Mouse (Mus musculus): Measurements from ENCODE around the gene Fam198a. TPM values are rescaled to one million over a fixed set of nuclear protein-coding genes. Genes with fewer than 3 reads are reported as not detected.

Fam198a gene
- polyA plus RNA-seq (2015; fragmentation: Nextera tagmentation; extraction: Ambion mirVana): 2.2 and 2.5 TPM in 2 replicates

DNA sequence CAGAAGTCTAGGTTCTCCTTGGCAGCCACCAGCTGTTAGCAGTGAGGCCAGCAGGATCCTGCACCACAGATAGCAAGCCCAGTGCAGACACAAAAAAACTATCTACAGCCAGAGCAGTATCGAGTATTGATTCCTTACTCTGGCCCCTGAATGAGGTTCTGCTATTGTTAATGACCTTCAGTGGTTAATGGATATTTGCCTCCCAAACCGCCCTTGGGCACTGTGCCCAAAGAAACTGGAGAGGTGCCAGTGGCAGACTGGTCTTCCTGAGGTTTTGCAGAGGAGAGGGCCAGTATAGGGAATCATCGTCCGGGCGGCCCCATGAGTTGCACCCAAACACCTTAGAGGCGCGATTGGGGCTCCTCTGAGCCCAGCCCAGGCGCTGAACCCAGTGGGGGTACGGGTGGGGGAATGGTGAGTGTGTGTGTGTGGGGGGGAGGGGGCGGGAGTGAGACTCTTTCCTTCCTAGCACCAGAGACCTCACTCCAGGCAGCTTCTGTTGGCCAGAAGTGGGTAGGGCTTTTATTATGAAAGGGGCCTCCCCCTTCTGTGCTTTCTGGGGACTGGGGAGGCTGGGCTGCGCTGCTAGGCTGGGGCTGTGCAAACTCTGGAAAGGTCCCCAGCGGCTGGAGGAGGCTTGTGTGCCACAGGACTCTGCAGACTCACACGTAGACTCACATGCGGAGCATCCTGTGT, at the start of gene Fam198a:
Fam198a (plus strand) TSS at position 571 of the 696 bp plus-strand sequence.
- WGBS: 2% methylated on average over 14 of the region's 14 CpGs
- Histone ChIP-seq H3K4me1 (peaks cover 25% of the 10 kb centered on the region), H3K27ac (peak within 1 kb of the TSS; percentile 85), H3K4me3 (peak within 1 kb of the TSS; percentile 38), H3K4me2 (peak within 1 kb of the TSS; percentile 72), H3K36me3 (no peaks in the 10 kb centered on the region), H3K9ac (peak within 1 kb of the TSS; percentile 47), H3K27me3 (no peaks in the 10 kb centered on the region), H3K9me3 (no peaks in the 10 kb centered on the region)
- ATAC-seq (ENCODE audit: borderline replicate concordance, extremely low read depth, low FRiP score, low TSS enrichment): peak; percentile 93

DNA sequence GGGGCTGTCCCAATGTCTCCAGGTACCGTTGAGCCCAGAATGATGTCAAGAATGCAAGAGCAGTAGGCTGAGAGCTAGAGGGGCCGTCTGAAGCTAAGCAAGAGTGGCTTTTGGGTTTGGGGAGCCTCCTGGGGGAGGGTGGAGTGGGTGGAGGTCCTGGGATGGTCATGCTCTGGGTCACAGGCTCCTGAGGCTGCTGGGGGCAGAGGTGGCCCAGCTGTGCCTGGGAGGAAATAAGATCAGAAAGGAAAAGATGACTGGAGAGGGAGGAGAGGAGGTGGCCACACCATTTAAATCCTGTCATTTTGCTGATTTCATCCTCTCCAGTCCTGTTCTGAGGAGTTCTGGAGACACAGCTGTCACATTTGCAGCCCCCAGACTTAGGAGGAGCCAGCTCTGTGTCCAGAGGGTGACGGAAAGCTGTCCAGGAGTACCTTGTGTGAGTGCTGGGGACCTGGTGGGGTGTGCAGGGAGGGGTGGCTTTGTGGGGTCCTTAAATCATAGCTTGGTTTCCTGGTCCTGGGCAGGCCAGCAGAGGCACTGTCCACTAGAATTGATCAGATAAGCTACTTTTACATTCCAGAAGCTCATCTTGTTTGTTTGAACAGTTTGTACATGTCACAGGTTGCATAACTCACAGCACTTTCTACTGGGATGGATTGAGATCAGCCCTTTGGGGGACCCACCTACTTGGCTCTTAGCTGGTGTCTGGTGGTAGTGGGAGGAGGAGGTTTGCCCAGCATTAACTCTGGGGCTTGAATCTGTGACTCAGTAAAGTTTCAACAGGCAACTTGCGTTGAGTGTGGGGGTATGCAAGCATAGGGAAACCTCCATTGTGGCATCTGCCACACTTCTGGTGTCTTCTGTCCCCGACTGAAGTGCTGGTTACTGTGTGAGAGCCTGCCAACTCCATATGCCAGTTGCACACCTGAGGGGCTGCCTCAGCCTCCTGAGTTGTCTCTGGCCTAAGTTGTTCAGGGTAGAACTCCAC, 48.8 kb upstream of the Fam198a start:
- WGBS: 47% methylated on average over 5 of the region's 5 CpGs
- no peaks in the 10 kb centered on the region for H3K27me3 ChIP-seq
- no peaks in the 10 kb centered on the region for H3K9me3 ChIP-seq
- no peak overlapping the region for H3K27ac ChIP-seq
- no peak for ATAC-seq (ENCODE audit: borderline replicate concordance, extremely low read depth, low FRiP score, low TSS enrichment)
- H3K4me1 ChIP-seq: no peaks in the 10 kb centered on the region; the same call in 1 of the 2 replicates
- no peak overlapping the region for H3K4me3 ChIP-seq
- H3K9ac ChIP-seq: no peak overlapping the region
- no peaks in the 10 kb centered on the region for H3K36me3 ChIP-seq
- H3K4me2 ChIP-seq: no peak overlapping the region

DNA sequence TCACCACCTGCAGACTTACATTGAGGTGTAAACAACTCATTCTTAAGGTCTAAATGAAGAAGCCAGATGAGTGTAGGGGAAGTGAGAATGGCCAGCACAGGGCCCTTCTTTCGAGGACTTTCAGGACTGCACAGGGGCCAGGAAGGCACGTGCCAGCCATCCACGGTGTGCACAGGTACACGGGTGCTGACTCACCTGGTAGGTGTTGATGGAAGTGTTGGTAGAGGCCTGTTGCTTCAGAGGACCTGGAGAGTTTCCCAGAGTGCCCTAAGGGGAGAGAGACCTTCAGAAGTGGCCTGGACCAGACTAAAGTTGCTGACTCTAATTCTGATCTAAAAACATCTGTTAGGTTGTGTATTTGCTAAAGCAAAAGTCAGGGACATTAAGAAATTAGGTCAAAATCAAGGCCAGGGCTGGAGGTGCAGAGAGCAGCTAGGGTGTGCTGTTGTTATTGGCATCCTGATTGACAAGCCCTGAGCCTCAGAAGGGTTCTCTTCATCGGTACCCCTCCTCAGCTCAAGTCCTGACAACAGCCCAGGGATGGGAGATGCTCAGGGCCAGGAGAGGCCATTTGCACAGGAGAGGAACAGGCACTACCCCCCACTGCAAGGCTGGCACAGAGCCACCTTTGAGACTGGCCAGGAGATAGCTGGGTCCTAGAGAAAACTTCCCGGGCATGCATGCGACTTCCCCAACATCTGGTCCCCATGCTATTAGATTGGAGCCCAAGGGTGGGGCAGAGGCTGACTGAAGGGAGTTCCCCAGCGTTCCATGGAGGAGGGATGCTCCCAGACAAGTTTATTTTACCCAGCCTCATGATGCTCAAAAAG, 47.1 kb upstream of the Fam198a start:
- no peak overlapping the region for H3K27ac ChIP-seq
- H3K9me3 ChIP-seq: no peaks in the 10 kb centered on the region
- no peaks in the 10 kb centered on the region for H3K4me1 ChIP-seq
- no peaks in the 10 kb centered on the region for H3K36me3 ChIP-seq
- no peak overlapping the region for H3K4me3 ChIP-seq
- WGBS: 69% methylated on average over 8 of the region's 8 CpGs
- H3K9ac ChIP-seq: no peak overlapping the region
- no peak overlapping the region for H3K4me2 ChIP-seq
- H3K27me3 ChIP-seq: no peaks in the 10 kb centered on the region
- ATAC-seq (ENCODE audit: borderline replicate concordance, extremely low read depth, low FRiP score, low TSS enrichment): no peak

DNA sequence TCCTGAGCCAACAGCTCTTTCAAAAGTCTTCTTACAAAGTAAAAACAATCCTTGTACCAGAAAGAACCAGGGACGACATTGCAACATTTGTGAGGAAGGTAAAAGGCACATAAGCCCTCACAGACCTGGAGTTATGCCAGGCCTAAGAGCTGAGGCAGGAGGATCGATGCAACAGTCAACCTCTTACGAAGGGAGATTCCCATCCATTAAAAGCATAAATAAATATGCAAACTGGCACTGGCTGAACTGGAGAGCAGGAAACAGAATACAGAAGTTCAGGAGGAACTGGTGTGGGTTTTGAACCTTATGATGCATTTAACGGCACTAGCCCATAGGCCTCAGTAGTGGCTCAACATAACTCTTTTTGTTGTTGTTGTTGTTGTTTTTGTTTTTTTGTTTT, 46.5 kb upstream of the Fam198a start:
- no peak overlapping the region for H3K4me2 ChIP-seq
- no peak overlapping the region for H3K27ac ChIP-seq
- no peak for ATAC-seq (ENCODE audit: borderline replicate concordance, extremely low read depth, low FRiP score, low TSS enrichment)
- H3K4me1 ChIP-seq: no peaks in the 10 kb centered on the region
- H3K9me3 ChIP-seq: no peaks in the 10 kb centered on the region
- H3K9ac ChIP-seq: no peak overlapping the region
- no peaks in the 10 kb centered on the region for H3K36me3 ChIP-seq
- WGBS: 66% methylated on average over 4 of the region's 4 CpGs
- H3K27me3 ChIP-seq: no peaks in the 10 kb centered on the region
- H3K4me3 ChIP-seq: no peak overlapping the region

DNA sequence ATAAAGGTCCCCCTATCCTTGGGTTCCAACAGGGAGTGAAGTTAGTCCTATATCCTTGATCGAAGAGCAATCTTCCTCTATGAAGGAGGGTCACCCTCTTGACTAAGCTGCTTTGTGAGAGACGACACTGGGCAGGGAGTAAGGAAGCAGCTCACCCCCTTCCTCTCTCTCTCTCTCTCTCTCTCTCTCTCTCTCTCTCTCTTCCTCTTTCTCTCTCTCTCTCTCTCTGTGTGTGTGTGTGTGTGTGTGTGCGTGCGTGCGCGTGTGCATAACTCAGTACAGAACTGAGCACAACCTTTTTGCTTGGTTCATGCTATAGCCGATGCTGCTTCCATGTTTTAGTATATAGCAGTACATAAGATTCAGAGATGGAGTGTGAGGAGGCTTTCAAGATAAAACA, 45.8 kb upstream of the Fam198a start:
- ATAC-seq (ENCODE audit: borderline replicate concordance, extremely low read depth, low FRiP score, low TSS enrichment): no peak

DNA sequence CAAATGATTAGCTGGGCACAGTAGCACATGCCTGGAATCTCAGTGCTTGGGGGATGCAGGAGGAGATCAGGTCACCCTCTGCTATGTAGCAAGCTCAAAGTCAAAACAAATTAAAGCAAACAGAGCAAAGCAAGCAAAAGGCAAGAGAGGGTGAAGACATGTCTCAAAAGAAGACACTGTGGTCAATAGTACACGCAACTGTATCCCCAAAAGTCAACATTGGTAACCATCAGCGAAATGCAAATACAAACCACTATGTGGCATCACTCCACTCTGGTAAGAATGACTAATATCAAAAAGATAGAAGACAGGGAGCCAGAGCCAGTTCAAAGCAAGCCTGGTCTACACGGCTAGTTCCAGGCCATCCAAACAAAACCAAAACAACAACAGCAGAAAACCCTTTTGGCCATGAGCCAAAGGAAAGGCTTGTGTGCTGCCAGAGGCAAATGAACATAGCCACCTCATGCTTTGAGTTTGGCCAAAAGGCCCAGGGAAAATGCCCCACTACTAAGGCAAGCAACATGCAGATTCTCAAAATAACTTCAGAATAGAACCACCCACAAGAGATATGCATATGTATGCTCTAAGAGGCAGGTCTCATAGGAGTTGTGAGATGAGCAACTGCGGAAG, 45.1 kb upstream of the Fam198a start:
- H3K4me1 ChIP-seq: no peaks in the 10 kb centered on the region
- no peak overlapping the region for H3K9ac ChIP-seq
- WGBS: 70% methylated on average over 4 of the region's 4 CpGs
- no peaks in the 10 kb centered on the region for H3K36me3 ChIP-seq
- H3K27ac ChIP-seq: no peak overlapping the region
- no peaks in the 10 kb centered on the region for H3K27me3 ChIP-seq
- no peak overlapping the region for H3K4me2 ChIP-seq
- no peaks in the 10 kb centered on the region for H3K9me3 ChIP-seq
- ATAC-seq (ENCODE audit: borderline replicate concordance, extremely low read depth, low FRiP score, low TSS enrichment): no peak
- no peak overlapping the region for H3K4me3 ChIP-seq

More for the DNA sequence above, 45.8 kb upstream of the Fam198a start:
- Histone ChIP-seq H3K4me2 (no peak overlapping the region), H3K4me3 (no peak overlapping the region), H3K9ac (no peak overlapping the region), H3K36me3 (no peaks in the 10 kb centered on the region), H3K27me3 (no peaks in the 10 kb centered on the region), H3K27ac (no peak overlapping the region), H3K9me3 (no peaks in the 10 kb centered on the region), H3K4me1 (no peaks in the 10 kb centered on the region)
- 81% methylated on average over 7 of the region's 7 CpGs for WGBS

DNA sequence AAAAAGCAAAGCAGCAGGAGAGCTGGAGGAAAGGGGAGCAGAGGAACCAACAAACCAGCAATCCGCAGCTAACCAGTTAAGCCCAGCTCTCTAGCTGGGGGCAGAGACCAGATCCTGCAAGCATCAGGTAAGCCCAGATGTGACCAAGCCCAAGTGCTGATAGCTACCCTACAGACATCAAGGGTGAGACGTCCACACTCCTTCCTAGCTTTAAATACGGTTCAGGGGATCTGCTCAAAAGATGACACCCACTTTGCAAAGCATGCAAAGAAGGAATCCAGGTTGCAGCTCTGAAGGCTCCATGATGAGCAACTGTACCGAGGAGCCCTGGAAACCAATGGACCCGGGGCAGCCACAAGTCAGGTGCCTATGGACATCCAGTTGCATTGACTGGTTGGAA, 44.3 kb upstream of the Fam198a start:
- ATAC-seq (ENCODE audit: borderline replicate concordance, extremely low read depth, low FRiP score, low TSS enrichment): no peak
- H3K4me3 ChIP-seq: no peak overlapping the region
- no peaks in the 10 kb centered on the region for H3K27me3 ChIP-seq
- no peaks in the 10 kb centered on the region for H3K4me1 ChIP-seq
- no peaks in the 10 kb centered on the region for H3K9me3 ChIP-seq
- no peak overlapping the region for H3K4me2 ChIP-seq
- no peaks in the 10 kb centered on the region for H3K36me3 ChIP-seq
- H3K9ac ChIP-seq: no peak overlapping the region
- WGBS: 82% methylated on average over 5 of the region's 5 CpGs
- H3K27ac ChIP-seq: no peak overlapping the region

DNA sequence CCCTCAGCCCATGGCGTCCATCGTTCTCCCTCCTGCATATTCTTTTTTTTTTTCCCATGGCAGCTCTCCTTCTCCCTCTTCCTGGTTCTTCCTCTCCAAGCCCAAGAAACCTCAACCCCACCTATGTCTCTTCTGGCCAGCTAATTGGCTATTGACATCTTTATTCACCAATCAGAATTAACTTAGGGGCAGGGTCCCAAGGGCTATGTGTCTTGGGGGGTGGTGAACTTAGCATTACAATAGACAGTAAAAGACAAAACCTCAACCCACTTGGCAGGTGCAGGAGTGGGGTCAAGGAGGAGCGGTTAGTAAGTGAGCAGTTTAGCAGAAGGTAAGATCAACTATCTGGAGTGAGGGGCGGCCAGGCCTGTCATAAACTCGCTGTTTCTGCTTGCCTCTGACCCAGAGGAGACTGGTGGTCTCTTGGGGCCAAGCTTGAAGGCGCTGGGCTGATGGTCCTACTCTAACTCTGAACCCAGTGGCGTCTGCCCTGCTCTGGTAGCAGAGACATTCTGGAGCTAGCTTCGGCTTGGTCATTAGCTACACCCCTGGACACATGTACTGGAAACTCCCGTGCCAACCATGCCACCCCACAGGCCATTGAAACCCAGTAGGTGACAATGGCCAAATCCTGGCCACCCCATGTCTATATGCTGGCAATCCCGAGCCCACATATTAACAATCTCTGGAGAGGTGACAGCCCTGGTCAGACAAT, 43.3 kb upstream of the Fam198a start:
- no peak overlapping the region for H3K4me3 ChIP-seq
- 68% methylated on average over 10 of the region's 10 CpGs for WGBS
- ATAC-seq (ENCODE audit: borderline replicate concordance, extremely low read depth, low FRiP score, low TSS enrichment): no peak
- no peak overlapping the region for H3K4me2 ChIP-seq
- H3K9ac ChIP-seq: no peak overlapping the region
- H3K27ac ChIP-seq: no peak overlapping the region
- no peaks in the 10 kb centered on the region for H3K27me3 ChIP-seq
- no peaks in the 10 kb centered on the region for H3K4me1 ChIP-seq
- H3K36me3 ChIP-seq: no peaks in the 10 kb centered on the region
- H3K9me3 ChIP-seq: no peaks in the 10 kb centered on the region

DNA sequence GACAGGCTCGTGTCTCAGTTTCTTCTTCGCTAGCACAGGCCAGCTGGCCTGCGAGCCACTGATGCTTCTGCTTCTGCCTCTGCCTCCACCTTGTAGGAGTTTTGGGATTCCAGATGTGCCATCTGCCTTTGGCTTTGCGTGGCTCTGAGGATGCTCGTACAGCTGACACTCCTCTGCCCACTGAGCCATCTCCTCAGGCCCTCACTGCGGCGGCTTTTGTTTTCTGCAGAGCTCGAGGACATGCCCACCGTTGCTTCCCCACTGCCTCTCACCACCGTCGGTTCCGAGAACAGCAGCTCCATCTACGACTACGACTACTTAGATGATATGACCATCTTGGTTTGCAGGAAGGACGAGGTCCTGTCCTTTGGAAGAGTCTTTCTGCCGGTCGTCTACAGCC, 42.5 kb upstream of the Fam198a start:
- Histone ChIP-seq H3K9ac (no peak overlapping the region), H3K4me1 (no peaks in the 10 kb centered on the region), H3K36me3 (no peaks in the 10 kb centered on the region), H3K4me3 (no peak overlapping the region), H3K27ac (no peak overlapping the region), H3K4me2 (no peak overlapping the region), H3K27me3 (no peaks in the 10 kb centered on the region), H3K9me3 (no peaks in the 10 kb centered on the region)
- WGBS: 87% methylated on average over 17 of the region's 17 CpGs
- ATAC-seq (ENCODE audit: borderline replicate concordance, extremely low read depth, low FRiP score, low TSS enrichment): no peak

DNA sequence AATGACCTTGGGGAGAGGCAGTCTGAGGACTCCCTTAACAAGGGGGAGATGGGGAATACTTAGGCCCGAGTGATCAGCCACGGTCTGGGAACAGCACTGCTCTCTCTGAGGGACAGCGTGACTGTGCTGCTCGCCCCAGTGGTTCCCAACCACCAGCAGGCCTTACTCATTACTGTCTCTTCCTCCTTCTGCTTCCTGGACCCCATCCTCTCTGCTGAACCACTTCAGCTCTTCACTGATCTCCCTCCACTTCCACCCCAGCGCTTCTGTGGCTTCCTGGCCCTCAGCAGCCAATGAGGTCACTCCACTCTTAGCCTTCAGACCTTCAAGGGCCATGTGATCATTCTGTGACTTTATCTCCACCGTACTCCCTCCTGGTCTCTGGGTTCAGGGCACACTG, 41.2 kb upstream of the Fam198a start:
- no peaks in the 10 kb centered on the region for H3K9me3 ChIP-seq
- 65% methylated on average over 6 of the region's 6 CpGs for WGBS

DNA sequence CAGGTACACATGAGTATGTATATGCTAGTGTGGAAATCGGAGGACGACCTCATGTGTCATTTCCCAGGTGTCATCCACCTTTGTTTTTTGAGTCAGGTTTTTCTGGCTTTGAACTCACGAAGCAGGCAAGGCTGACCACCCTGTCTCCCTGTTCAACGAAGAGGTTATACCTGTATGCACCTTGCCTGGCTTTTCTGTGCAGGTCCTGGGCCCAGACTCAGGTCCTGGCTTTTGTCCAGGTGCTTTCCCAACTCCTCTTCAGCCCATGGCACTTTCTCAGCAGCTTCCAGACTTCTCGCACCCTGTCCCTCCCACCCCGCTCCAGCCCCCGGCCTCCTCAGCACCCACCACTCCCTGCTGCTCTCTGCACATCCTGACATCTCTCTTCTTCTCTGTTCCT, 39.6 kb upstream of the Fam198a start:
- WGBS: 89% methylated on average over 7 of the region's 7 CpGs
- Histone ChIP-seq H3K4me3 (no peak overlapping the region), H3K9me3 (no peaks in the 10 kb centered on the region), H3K4me2 (no peak overlapping the region), H3K27me3 (no peaks in the 10 kb centered on the region), H3K27ac (no peak overlapping the region), H3K9ac (no peak overlapping the region), H3K4me1 (no peaks in the 10 kb centered on the region), H3K36me3 (no peaks in the 10 kb centered on the region)
- ATAC-seq (ENCODE audit: borderline replicate concordance, extremely low read depth, low FRiP score, low TSS enrichment): no peak

More for the DNA sequence above, 41.2 kb upstream of the Fam198a start:
- Histone ChIP-seq H3K27ac (no peak overlapping the region), H3K36me3 (no peaks in the 10 kb centered on the region), H3K4me2 (no peak overlapping the region), H3K27me3 (no peaks in the 10 kb centered on the region), H3K4me3 (no peak overlapping the region), H3K9ac (no peak overlapping the region), H3K4me1 (no peaks in the 10 kb centered on the region)
- ATAC-seq (ENCODE audit: borderline replicate concordance, extremely low read depth, low FRiP score, low TSS enrichment): no peak
